Mouse (Mus musculus) hindbrain, embryonic 11.5 days (tissue): ENCODE data around the gene Ep400. TPM values are rescaled to one million over a fixed set of nuclear protein-coding genes. Genes with fewer than 3 reads are reported as not detected.

ENCODE experiments used
- ATAC-seq: fragments of 200-750 bp; cut with Nextera tagmentation; 2 replicates; pipeline ENCODE4 v1.8.0; 2017; ENCODE audit warnings: mild to moderate bottlenecking, moderate TSS enrichment, moderate library complexity; ENCODE audit not compliant: low FRiP score
- DNase-seq: peaks from one replicate; pipeline ENCODE4 v3.0.0-alpha.2; 2015; ENCODE audit warnings: low spot score
- H3K27ac ChIP-seq: fragments of 300-500 bp; sonication (generic); 2 replicates; pipeline ENCODE4 v1.5.1; 2014; ENCODE audit warnings: mild to moderate bottlenecking, low read depth, low read length
- H3K27me3 ChIP-seq: fragments of 300-500 bp; sonication (generic); 2 replicates; pipeline ENCODE4 v1.6.1; 2014; ENCODE audit warnings: mild to moderate bottlenecking, low read length, moderate library complexity, mixed read lengths; ENCODE audit not compliant: control insufficient read depth, insufficient read depth
- H3K36me3 ChIP-seq: fragments of 300-500 bp; sonication (generic); 2 replicates; pipeline ENCODE4 v1.6.1; 2014; ENCODE audit warnings: mild to moderate bottlenecking, low read length, moderate library complexity, mixed read lengths; ENCODE audit not compliant: control insufficient read depth, insufficient read depth
- H3K4me1 ChIP-seq: fragments of 300-500 bp; sonication (generic); replicated peaks from 2 replicates; pipeline ENCODE4 v1.6.1; 2014; ENCODE audit warnings: low read length, mixed read lengths; ENCODE audit not compliant: control insufficient read depth, insufficient read depth
- H3K4me2 ChIP-seq: fragments of 300-500 bp; sonication (generic); replicated peaks from 2 replicates; pipeline ENCODE4 v1.6.1; 2014; ENCODE audit warnings: mild to moderate bottlenecking, low read depth, low read length
- H3K4me3 ChIP-seq: fragments of 300-500 bp; sonication (generic); 2 replicates; pipeline ENCODE4 v1.5.1; 2014; ENCODE audit warnings: low read depth, low read length
- H3K9ac ChIP-seq: fragments of 300-500 bp; sonication (generic); 2 replicates; pipeline ENCODE4 v1.6.1; 2014; ENCODE audit warnings: low read depth, low read length
- H3K9me3 ChIP-seq: fragments of 300-500 bp; sonication (generic); 2 replicates; pipeline ENCODE4 v1.6.1; 2016; ENCODE audit warnings: low read length; ENCODE audit not compliant: control insufficient read depth
- WGBS: fragments of 180-500 bp; shearing (Covaris S2); extraction: QIAGEN DNeasy Blood & Tissue Kit; methylation state at CpG from one replicate; pipeline ENCODE4 v1.1.7; 2014; 5-methylcytosine and 5-hydroxymethylcytosine counted together
- polyA plus RNA-seq: library from polyadenylated mRNA; unstranded; fragments of >200 nt; fragmentation: Nextera tagmentation; extraction: Ambion mirVana; gene quantifications from 2 replicates; pipeline ENCODE4 v1.2.1, GENCODE M21; 2014

Gene Ep400
- polyA plus RNA-seq, 1 experiment from 2014 or later: 49.7 TPM

GRCm38 (mm10) chr5:110635951-110636707, 134.4 kb downstream of the Ep400 start:
- whole genome bisulfite sequencing: 50% methylated on average over 6 of the region's 6 CpGs
- DNase-seq: peak; percentile 32
- H3K9me3 ChIP-seq: no peaks in the 10 kb centered on the region
- no peak for ATAC-seq
- H3K36me3 ChIP-seq: no peaks in the 10 kb centered on the region
- H3K9ac ChIP-seq: no peak overlapping the region
- no peak overlapping the region for H3K4me3 ChIP-seq
- no peak overlapping the region for H3K27ac ChIP-seq
- no peak overlapping the region for H3K4me2 ChIP-seq
- no peaks in the 10 kb centered on the region for H3K4me1 ChIP-seq
- no peaks in the 10 kb centered on the region; the same call in 1 of the 2 replicates for H3K27me3 ChIP-seq

- Histone ChIP-seq H3K36me3 (no peaks in the 10 kb centered on the region), H3K27me3 (peaks cover 4% of the 10 kb centered on the region; the same call in 1 of the 2 replicates), H3K9me3 (no peaks in the 10 kb centered on the region), H3K27ac (no peak overlapping the region), H3K4me1 (no peaks in the 10 kb centered on the region), H3K4me2 (no peak overlapping the region), H3K4me3 (no peak overlapping the region), H3K9ac (no peak overlapping the region)
- 81% methylated on average over 2 of the region's 2 CpGs for WGBS
- DNase-seq (no peak), ATAC-seq (no peak)
Measured at GRCm38 (mm10) chr5:110629525-110630120, 140.9 kb downstream of the Ep400 start.

GRCm38 (mm10) chr5:110628156-110628555, 142.4 kb downstream of the Ep400 start:
- Histone ChIP-seq H3K27me3 (peaks cover 4% of the 10 kb centered on the region; the same call in 1 of the 2 replicates), H3K27ac (no peak overlapping the region), H3K36me3 (no peaks in the 10 kb centered on the region), H3K9ac (no peak overlapping the region), H3K4me1 (no peaks in the 10 kb centered on the region), H3K4me2 (no peak overlapping the region), H3K4me3 (no peak overlapping the region), H3K9me3 (no peaks in the 10 kb centered on the region)
- DNase-seq (no peak), ATAC-seq (no peak)
- WGBS: 26% methylated on average over 19 of the region's 19 CpGs

GRCm38 (mm10) chr5:110627351-110627750, 143.2 kb downstream of the Ep400 start:
- H3K9ac ChIP-seq: no peak overlapping the region
- DNase-seq (no peak), ATAC-seq (no peak)
- H3K4me2 ChIP-seq: no peak overlapping the region
- no peak overlapping the region for H3K4me3 ChIP-seq
- no peaks in the 10 kb centered on the region for H3K4me1 ChIP-seq
- no peaks in the 10 kb centered on the region for H3K36me3 ChIP-seq
- H3K27me3 ChIP-seq: peaks cover 4% of the 10 kb centered on the region; the same call in 1 of the 2 replicates
- H3K27ac ChIP-seq: no peak overlapping the region
- WGBS: 79% methylated on average over 10 of the region's 10 CpGs
- no peaks in the 10 kb centered on the region for H3K9me3 ChIP-seq

- H3K27me3 ChIP-seq: peaks cover 4% of the 10 kb centered on the region; the same call in 1 of the 2 replicates
- H3K36me3 ChIP-seq: no peaks in the 10 kb centered on the region
- H3K4me3 ChIP-seq: no peak overlapping the region
- WGBS: 83% methylated on average over 2 of the region's 2 CpGs
- H3K9me3 ChIP-seq: no peaks in the 10 kb centered on the region
- no peaks in the 10 kb centered on the region for H3K4me1 ChIP-seq
- no peak overlapping the region for H3K9ac ChIP-seq
- no peak overlapping the region for H3K4me2 ChIP-seq
- H3K27ac ChIP-seq: no peak overlapping the region
- DNase-seq (no peak), ATAC-seq (no peak)
Measured at GRCm38 (mm10) chr5:110624319-110624718, 146.2 kb downstream of the Ep400 start.

GRCm38 (mm10) chr5:110619226-110619625, 151.3 kb downstream of the Ep400 start:
- no peaks in the 10 kb centered on the region for H3K9me3 ChIP-seq
- 84% methylated on average over 6 of the region's 6 CpGs for WGBS
- H3K27ac ChIP-seq: no peak overlapping the region
- H3K4me1 ChIP-seq: no peaks in the 10 kb centered on the region
- H3K4me3 ChIP-seq: no peak overlapping the region
- ATAC-seq (no peak), DNase-seq (no peak)
- H3K27me3 ChIP-seq: no peaks in the 10 kb centered on the region
- no peak overlapping the region for H3K4me2 ChIP-seq
- H3K36me3 ChIP-seq: no peaks in the 10 kb centered on the region
- H3K9ac ChIP-seq: no peak overlapping the region

Other genes starting within 250 kb of the Ep400 start
- 4.3 and 4.6 TPM in 2 replicates for gene Galnt9, start 226.4 kb downstream of the Ep400 start, polyA plus RNA-seq
- gene Noc4l, start 117.3 kb downstream of the Ep400 start, polyA plus RNA-seq: 48.2 and 51.0 TPM in 2 replicates
- 26.0 and 30.3 TPM in 2 replicates for gene Ddx51, start 117.3 kb downstream of the Ep400 start, polyA plus RNA-seq
- 15.5 and 17.3 TPM in 2 replicates for gene Pus1, start 9.9 kb upstream of the Ep400 start, polyA plus RNA-seq
- gene Ulk1, start 39.4 kb upstream of the Ep400 start, polyA plus RNA-seq: 31.7 and 36.1 TPM in 2 replicates
- 15.7 and 24.3 TPM in 2 replicates for gene Hscb, start 69.1 kb upstream of the Ep400 start, polyA plus RNA-seq
- gene Chek2, start 69.3 kb upstream of the Ep400 start, polyA plus RNA-seq: 24.3 and 26.1 TPM in 2 replicates
- 14.0 and 15.6 TPM in 2 replicates for gene Ttc28, start 109.1 kb upstream of the Ep400 start, polyA plus RNA-seq